Mouse (Mus musculus) stomach, postnatal 0 days (tissue): ENCODE measurements at regions not wholly inside any gene's neighbourhood (a gene's known extent, or its start where the extent isn't known, plus 50 kb on each side); places are given as distances from the start of the nearest gene placed in this dataset.

Source experiments
- CTCF ChIP-seq: IDR thresholded peaks from 2 replicates; pipeline ENCODE4 v1.5.1; 2016; ENCODE audit warnings: antibody characterized with exemption, low read depth, mild to moderate bottlenecking, moderate library complexity
- EP300 ChIP-seq: optimal IDR thresholded peaks from 2 replicates; pipeline ENCODE3; 2016; ENCODE audit warnings: antibody characterized with exemption

GRCm38 (mm10) chr10:67804637-67805036 is 107.8 kb downstream of the Zfp365 start:
- TF ChIP-seq CTCF = no peak
- TF ChIP-seq EP300 = no peak
